Mouse (Mus musculus): ENCODE results near the gene Cdc26. TPM values are rescaled to one million over a fixed set of nuclear protein-coding genes. Genes with fewer than 3 reads are reported as not detected.
A peak's percentile ranks its signal among the peaks of the same experiment; 100 is the strongest.

Gene Cdc26
- polyA plus RNA-seq (2016; fragmentation: Nextera tagmentation; extraction: Ambion mirVana): 207 and 215 TPM in 2 replicates

- under 1% methylated on average over 39 of the region's 39 CpGs for WGBS
- no peaks in the 10 kb centered on the region for H3K9me3 ChIP-seq
- no peaks in the 10 kb centered on the region for H3K27me3 ChIP-seq (replicated peaks; ENCODE audit: low read depth, poor library complexity, severe bottlenecking)
- peaks cover 62% of the 10 kb centered on the region for H3K36me3 ChIP-seq (replicated peaks)
- H3K4me1 ChIP-seq: peaks cover 32% of the 10 kb centered on the region
- H3K27ac ChIP-seq (replicated peaks): peak within 1 kb of the TSS; percentile 89
- peak; percentile 97 for DNase-seq (ENCODE audit: low spot score)
- peak within 1 kb of the TSS; percentile 86 for H3K4me3 ChIP-seq
These were observed at the start of gene Cdc26, which contains the start of gene Prpf4 for GRCm38 (mm10) chr4:62408601-62409282. Gene Cdc26 (minus strand): TSS chr4:62408642. Gene Prpf4 (plus strand): TSS chr4:62408797.

GRCm38 (mm10) chr4:62454995-62455394 is 46.6 kb upstream of the Cdc26 start:
- Histone ChIP-seq H3K36me3 (replicated peaks) (0 out of 2 replicates have a peak, but pooled peaks cover 3% of the 10 kb centered on the region), H3K4me1 (no peaks in the 10 kb centered on the region), H3K27me3 (replicated peaks; ENCODE audit: low read depth, poor library complexity, severe bottlenecking) (no peaks in the 10 kb centered on the region), H3K9me3 (no peaks in the 10 kb centered on the region), H3K27ac (replicated peaks) (no peak overlapping the region), H3K4me3 (no peak overlapping the region)
- DNase-seq (ENCODE audit: low spot score): peak; percentile 45
- 65% methylated on average over 5 of the region's 5 CpGs for WGBS

GRCm38 (mm10) chr4:62440986-62441385 is 32.5 kb upstream of the Cdc26 start:
- H3K27ac ChIP-seq (replicated peaks): no peak overlapping the region
- no peak for DNase-seq (ENCODE audit: low spot score)
- H3K36me3 ChIP-seq (replicated peaks): no peaks in the 10 kb centered on the region
- WGBS: 78% methylated on average over 4 of the region's 4 CpGs
- H3K4me1 ChIP-seq: no peaks in the 10 kb centered on the region
- H3K9me3 ChIP-seq: no peaks in the 10 kb centered on the region
- H3K4me3 ChIP-seq: no peak overlapping the region
- no peaks in the 10 kb centered on the region for H3K27me3 ChIP-seq (replicated peaks; ENCODE audit: low read depth, poor library complexity, severe bottlenecking)

GRCm38 (mm10) chr4:62440544-62440943 is 32.1 kb upstream of the Cdc26 start:
- DNase-seq (ENCODE audit: low spot score): no peak
- no peaks in the 10 kb centered on the region for H3K4me1 ChIP-seq
- no peaks in the 10 kb centered on the region for H3K27me3 ChIP-seq (replicated peaks; ENCODE audit: low read depth, poor library complexity, severe bottlenecking)
- H3K9me3 ChIP-seq: no peaks in the 10 kb centered on the region
- no peak overlapping the region for H3K27ac ChIP-seq (replicated peaks)
- H3K36me3 ChIP-seq (replicated peaks): no peaks in the 10 kb centered on the region
- 78% methylated on average over 4 of the region's 4 CpGs for WGBS
- no peak overlapping the region for H3K4me3 ChIP-seq

- no peaks in the 10 kb centered on the region for H3K9me3 ChIP-seq
- DNase-seq (ENCODE audit: low spot score): no peak
- H3K36me3 ChIP-seq (replicated peaks): no peaks in the 10 kb centered on the region
- H3K4me3 ChIP-seq: no peak overlapping the region
- no peak overlapping the region for H3K27ac ChIP-seq (replicated peaks)
- no peaks in the 10 kb centered on the region for H3K27me3 ChIP-seq (replicated peaks; ENCODE audit: low read depth, poor library complexity, severe bottlenecking)
- H3K4me1 ChIP-seq: no peaks in the 10 kb centered on the region
- WGBS: 74% methylated on average over 4 of the region's 4 CpGs
These were observed 31.4 kb upstream of the Cdc26 start for GRCm38 (mm10) chr4:62439793-62440192.

- H3K36me3 ChIP-seq (replicated peaks): no peaks in the 10 kb centered on the region
- H3K4me3 ChIP-seq: no peak overlapping the region
- no peaks in the 10 kb centered on the region for H3K27me3 ChIP-seq (replicated peaks; ENCODE audit: low read depth, poor library complexity, severe bottlenecking)
- DNase-seq (ENCODE audit: low spot score): no peak
- H3K4me1 ChIP-seq: no peaks in the 10 kb centered on the region
- H3K27ac ChIP-seq (replicated peaks): no peak overlapping the region
- 84% methylated on average over 7 of the region's 7 CpGs for WGBS
- H3K9me3 ChIP-seq: no peaks in the 10 kb centered on the region
These were observed 29.4 kb upstream of the Cdc26 start for GRCm38 (mm10) chr4:62437871-62438270.

- DNase-seq (ENCODE audit: low spot score): no peak
- no peak overlapping the region for H3K27ac ChIP-seq (replicated peaks)
- no peaks in the 10 kb centered on the region for H3K9me3 ChIP-seq
- H3K27me3 ChIP-seq (replicated peaks; ENCODE audit: low read depth, poor library complexity, severe bottlenecking): no peaks in the 10 kb centered on the region
- no peaks in the 10 kb centered on the region for H3K4me1 ChIP-seq
- no peak overlapping the region for H3K4me3 ChIP-seq
- H3K36me3 ChIP-seq (replicated peaks): no peaks in the 10 kb centered on the region
- WGBS: 89% methylated on average over 3 of the region's 3 CpGs
These were observed 28.9 kb upstream of the Cdc26 start for GRCm38 (mm10) chr4:62437256-62437778.

GRCm38 (mm10) chr4:62435081-62435480 is 26.6 kb upstream of the Cdc26 start, which contains the start of gene Rnf183:
Gene Rnf183 (minus strand): TSS chr4:62435252.
- WGBS: 87% methylated on average over 6 of the region's 6 CpGs
- Histone ChIP-seq H3K4me3 (no peak within 1 kb of the TSS), H3K27me3 (replicated peaks; ENCODE audit: low read depth, poor library complexity, severe bottlenecking) (no peaks in the 10 kb centered on the region), H3K4me1 (no peaks in the 10 kb centered on the region), H3K27ac (replicated peaks) (no peak within 1 kb of the TSS), H3K9me3 (no peaks in the 10 kb centered on the region), H3K36me3 (replicated peaks) (no peaks in the 10 kb centered on the region)
- no peak for DNase-seq (ENCODE audit: low spot score)

- H3K9me3 ChIP-seq: no peaks in the 10 kb centered on the region
- H3K4me1 ChIP-seq: no peaks in the 10 kb centered on the region
- DNase-seq (ENCODE audit: low spot score): no peak
- no peaks in the 10 kb centered on the region for H3K27me3 ChIP-seq (replicated peaks; ENCODE audit: low read depth, poor library complexity, severe bottlenecking)
- no peak overlapping the region for H3K4me3 ChIP-seq
- no peak overlapping the region for H3K27ac ChIP-seq (replicated peaks)
- WGBS: 78% methylated on average over 7 of the region's 7 CpGs
- H3K36me3 ChIP-seq (replicated peaks): no peaks in the 10 kb centered on the region
These were observed 25.8 kb upstream of the Cdc26 start for GRCm38 (mm10) chr4:62433939-62434870.

- H3K4me1 ChIP-seq: no peaks in the 10 kb centered on the region
- 0 out of 2 replicates have a peak, but pooled peaks cover under 1% of the 10 kb centered on the region for H3K36me3 ChIP-seq (replicated peaks)
- WGBS: 85% methylated on average over 4 of the region's 4 CpGs
- H3K9me3 ChIP-seq: no peaks in the 10 kb centered on the region
- no peak overlapping the region for H3K4me3 ChIP-seq
- no peak overlapping the region for H3K27ac ChIP-seq (replicated peaks)
- no peaks in the 10 kb centered on the region for H3K27me3 ChIP-seq (replicated peaks; ENCODE audit: low read depth, poor library complexity, severe bottlenecking)
- no peak for DNase-seq (ENCODE audit: low spot score)
These were observed 23.1 kb upstream of the Cdc26 start for GRCm38 (mm10) chr4:62431522-62431921.

- no peak overlapping the region for H3K4me3 ChIP-seq
These were observed 22.2 kb upstream of the Cdc26 start for GRCm38 (mm10) chr4:62430678-62431077.

GRCm38 (mm10) chr4:62429616-62430015 is 21.2 kb upstream of the Cdc26 start:
- H3K4me3 ChIP-seq: no peak overlapping the region
- no peak for DNase-seq (ENCODE audit: low spot score)
- no peaks in the 10 kb centered on the region for H3K27me3 ChIP-seq (replicated peaks; ENCODE audit: low read depth, poor library complexity, severe bottlenecking)
- no peak overlapping the region for H3K27ac ChIP-seq (replicated peaks)
- 90% methylated on average over 9 of the region's 9 CpGs for WGBS
- peaks cover 19% of the 10 kb centered on the region for H3K36me3 ChIP-seq (replicated peaks)
- H3K9me3 ChIP-seq: no peaks in the 10 kb centered on the region
- H3K4me1 ChIP-seq: no peaks in the 10 kb centered on the region

More at GRCm38 (mm10) chr4:62430678-62431077, 22.2 kb upstream of the Cdc26 start:
- no peaks in the 10 kb centered on the region for H3K4me1 ChIP-seq
- H3K9me3 ChIP-seq: no peaks in the 10 kb centered on the region
- H3K27ac ChIP-seq (replicated peaks): no peak overlapping the region
- H3K27me3 ChIP-seq (replicated peaks; ENCODE audit: low read depth, poor library complexity, severe bottlenecking): no peaks in the 10 kb centered on the region
- H3K36me3 ChIP-seq (replicated peaks): peaks cover 9% of the 10 kb centered on the region
- DNase-seq (ENCODE audit: low spot score): no peak

Data from embryonic facial prominence, embryonic 10.5 days (tissue).